Mouse (Mus musculus) small intestine, adult 2 months (tissue): ENCODE measurements at regions not wholly inside any gene's neighbourhood (a gene's known extent, or its start where the extent isn't known, plus 50 kb on each side); places are given as distances from the start of the nearest gene placed in this dataset.

ENCODE experiments used
- H3K27ac ChIP-seq: fragments of 200-500 bp; 2 replicates; pipeline ENCODE4 v1.5.1; 2012; ENCODE audit warnings: low read depth, low read length, control low read depth, inconsistent platforms; ENCODE audit not compliant: insufficient read depth
- H3K27me3 ChIP-seq: fragments of 200-500 bp; 2 replicates; pipeline ENCODE4 v1.6.1; 2012; ENCODE audit warnings: mild to moderate bottlenecking, moderate library complexity, low read length, inconsistent platforms; ENCODE audit not compliant: control insufficient read depth, insufficient read depth
- H3K36me3 ChIP-seq: fragments of 200-500 bp; 2 replicates; pipeline ENCODE4 v1.6.1; 2012; ENCODE audit warnings: mild to moderate bottlenecking, low read length, control low read depth, inconsistent platforms; ENCODE audit not compliant: control insufficient read depth, insufficient read depth
- H3K4me1 ChIP-seq: fragments of 200-500 bp; 2 replicates; pipeline ENCODE4 v1.6.1; 2012; ENCODE audit warnings: low read length, inconsistent platforms, mixed read lengths; ENCODE audit not compliant: control insufficient read depth, insufficient read depth, insufficient read length
- H3K4me3 ChIP-seq: fragments of 200-500 bp; 2 replicates; pipeline ENCODE4 v1.5.1; 2012; ENCODE audit warnings: low read depth, mild to moderate bottlenecking, control low read depth, inconsistent platforms, low read length, moderate library complexity
- CTCF ChIP-seq: fragments of 200-500 bp; IDR thresholded peaks from 2 replicates; pipeline ENCODE4 v1.5.1; 2012; ENCODE audit warnings: low read depth, mild to moderate bottlenecking, control low read depth, inconsistent platforms, low read length, moderate library complexity, mixed read lengths; ENCODE audit not compliant: insufficient replicate concordance, insufficient read length; ENCODE audit errors: extremely low read depth
- POLR2A ChIP-seq: fragments of 200-500 bp; IDR thresholded peaks from 2 replicates; pipeline ENCODE4 v1.6.1; 2012; ENCODE audit warnings: low read depth, mild to moderate bottlenecking, control low read depth, inconsistent platforms, low read length, moderate library complexity
- WGBS: fragments of 180-500 bp; shearing (Covaris S2); methylation state at CpG from one replicate; pipeline ENCODE4 v1.1.7; 2018; 5-methylcytosine and 5-hydroxymethylcytosine counted together

- Histone ChIP-seq H3K27me3 (no peaks in the 10 kb centered on the region), H3K4me3 (no peak overlapping the region), H3K36me3 (no peaks in the 10 kb centered on the region), H3K27ac (no peak overlapping the region), H3K4me1 (0 out of 2 replicates have a peak, but pooled peaks cover 2% of the 10 kb centered on the region)
- WGBS = 79% methylated on average over 14 of the region's 14 CpGs
- TF ChIP-seq POLR2A (no peak), CTCF (no peak)
These were observed 184.6 kb downstream of the Sox4 start for GRCm38 (mm10) chr13:28768717-28769426.

- Histone ChIP-seq H3K4me3 (no peak overlapping the region), H3K36me3 (no peaks in the 10 kb centered on the region), H3K27ac (no peak overlapping the region), H3K4me1 (peaks cover 2% of the 10 kb centered on the region; the same call in 1 of the 2 replicates), H3K27me3 (no peaks in the 10 kb centered on the region)
- WGBS = 81% methylated on average over 2 of the region's 2 CpGs
- TF ChIP-seq CTCF (no peak), POLR2A (no peak)
These were observed 191.0 kb downstream of the Sox4 start for GRCm38 (mm10) chr13:28762555-28762954.

- Histone ChIP-seq H3K4me3 (no peak overlapping the region), H3K4me1 (peaks cover 5% of the 10 kb centered on the region), H3K27me3 (no peaks in the 10 kb centered on the region), H3K27ac (no peak overlapping the region), H3K36me3 (no peaks in the 10 kb centered on the region)
- 40% methylated on average over 3 of the region's 3 CpGs for WGBS
- no peak for TF ChIP-seq CTCF
- TF ChIP-seq POLR2A = no peak
These were observed 194.5 kb downstream of the Sox4 start for GRCm38 (mm10) chr13:28759026-28759425.

GRCm38 (mm10) chr13:28757846-28758522 lies 195.5 kb downstream of the Sox4 start:
- Histone ChIP-seq H3K27me3 (no peaks in the 10 kb centered on the region), H3K4me3 (peak overlapping the region; percentile 51), H3K4me1 (peaks cover 5% of the 10 kb centered on the region), H3K36me3 (no peaks in the 10 kb centered on the region), H3K27ac (peak overlapping the region; percentile 67)
- 23% methylated on average over 13 of the region's 13 CpGs for WGBS
- TF ChIP-seq POLR2A (no peak), CTCF (no peak)

GRCm38 (mm10) chr13:28756915-28757765 lies 196.4 kb downstream of the Sox4 start:
- peak overlapping the region; percentile 67 for H3K27ac ChIP-seq
- no peak for TF ChIP-seq CTCF
- TF ChIP-seq POLR2A = no peak
- no peaks in the 10 kb centered on the region for H3K27me3 ChIP-seq
- no peak overlapping the region for H3K4me3 ChIP-seq
- no peaks in the 10 kb centered on the region for H3K36me3 ChIP-seq
- peaks cover 5% of the 10 kb centered on the region for H3K4me1 ChIP-seq
- 28% methylated on average over 11 of the region's 11 CpGs for WGBS

GRCm38 (mm10) chr13:28754207-28754606 lies 199.3 kb downstream of the Sox4 start:
- no peak overlapping the region for H3K27ac ChIP-seq
- H3K4me3 ChIP-seq = no peak overlapping the region
- no peaks in the 10 kb centered on the region for H3K27me3 ChIP-seq
- TF ChIP-seq POLR2A (no peak), CTCF (no peak)
- WGBS = 62% methylated on average over 5 of the region's 5 CpGs
- H3K4me1 ChIP-seq = peaks cover 5% of the 10 kb centered on the region
- H3K36me3 ChIP-seq = no peaks in the 10 kb centered on the region
